Mouse (Mus musculus) heart, embryonic 12.5 days (tissue): Measurements from ENCODE around the gene Nek6. TPM values are rescaled to one million over a fixed set of nuclear protein-coding genes. Genes with fewer than 3 reads are reported as not detected.

ENCODE experiments used
- ATAC-seq: fragments of 200-750 bp; cut with Nextera tagmentation; 2 replicates; pipeline ENCODE4 v1.8.0; 2017; ENCODE audit warnings: moderate TSS enrichment, moderate library complexity; ENCODE audit not compliant: insufficient number of reproducible peaks, low FRiP score
- H3K27ac ChIP-seq: fragments of 300-500 bp; sonication (generic); 2 replicates; pipeline ENCODE4 v1.5.1; 2016; ENCODE audit warnings: mild to moderate bottlenecking, moderate library complexity; ENCODE audit not compliant: poor library complexity, severe bottlenecking
- H3K27me3 ChIP-seq: fragments of 300-500 bp; sonication (generic); replicated peaks from 2 replicates; pipeline ENCODE4 v1.6.1; 2016; ENCODE audit warnings: mild to moderate bottlenecking, moderate library complexity
- H3K36me3 ChIP-seq: fragments of 300-500 bp; sonication (generic); 2 replicates; pipeline ENCODE4 v1.6.1; 2016; ENCODE audit warnings: mild to moderate bottlenecking, moderate library complexity
- H3K4me1 ChIP-seq: fragments of 300-500 bp; sonication (generic); replicated peaks from 2 replicates; pipeline ENCODE4 v1.6.1; 2016; ENCODE audit warnings: mild to moderate bottlenecking
- H3K4me2 ChIP-seq: fragments of 300-500 bp; sonication (generic); 2 replicates; pipeline ENCODE4 v1.6.1; 2016; ENCODE audit warnings: mild to moderate bottlenecking, moderate library complexity
- H3K4me3 ChIP-seq: fragments of 300-500 bp; sonication (generic); 2 replicates; pipeline ENCODE4 v1.5.1; 2016; ENCODE audit warnings: mild to moderate bottlenecking
- H3K9ac ChIP-seq: fragments of 300-500 bp; sonication (generic); 2 replicates; pipeline ENCODE4 v1.6.1; 2016; ENCODE audit warnings: mild to moderate bottlenecking, moderate library complexity
- H3K9me3 ChIP-seq: fragments of 300-500 bp; sonication (generic); replicated peaks from 2 replicates; pipeline ENCODE4 v1.6.1; 2016; ENCODE audit warnings: mild to moderate bottlenecking, moderate library complexity
- WGBS: fragments of 180-500 bp; shearing (Covaris S2); methylation state at CpG from one replicate; pipeline ENCODE4 v1.1.7; 2016; 5-methylcytosine and 5-hydroxymethylcytosine counted together
- polyA plus RNA-seq: library from polyadenylated mRNA; unstranded; fragments of >200 nt; fragmentation: Nextera tagmentation; extraction: Ambion mirVana; gene quantifications from 2 replicates; pipeline ENCODE4 v1.2.1, GENCODE M21; 2016

Nek6 gene
- polyA plus RNA-seq, 1 experiment from 2014 or later: 79.2 TPM

GRCm38 (mm10) chr2:38509004-38509719 is 2.3 kb upstream of the Nek6 start:
- ATAC-seq: no peak
- no peaks in the 10 kb centered on the region for H3K36me3 ChIP-seq
- no peaks in the 10 kb centered on the region for H3K27me3 ChIP-seq
- H3K27ac ChIP-seq: no peak overlapping the region
- 82% methylated on average over 7 of the region's 7 CpGs for WGBS
- H3K4me2 ChIP-seq: no peak overlapping the region
- H3K4me3 ChIP-seq: no peak overlapping the region
- H3K9me3 ChIP-seq: no peaks in the 10 kb centered on the region
- peaks cover 20% of the 10 kb centered on the region for H3K4me1 ChIP-seq
- no peak overlapping the region for H3K9ac ChIP-seq

- H3K4me1 ChIP-seq: peaks cover 28% of the 10 kb centered on the region
- no peaks in the 10 kb centered on the region for H3K27me3 ChIP-seq
- no peaks in the 10 kb centered on the region for H3K9me3 ChIP-seq
- no peak overlapping the region for H3K27ac ChIP-seq
- H3K4me3 ChIP-seq: no peak overlapping the region
- no peaks in the 10 kb centered on the region for H3K36me3 ChIP-seq
- WGBS: 89% methylated on average over 1 of the region's 1 CpGs
- H3K9ac ChIP-seq: no peak overlapping the region
- no peak overlapping the region for H3K4me2 ChIP-seq
- ATAC-seq: no peak
Observed at GRCm38 (mm10) chr2:38510120-38510519, 1.3 kb upstream of the Nek6 start.

DNA sequence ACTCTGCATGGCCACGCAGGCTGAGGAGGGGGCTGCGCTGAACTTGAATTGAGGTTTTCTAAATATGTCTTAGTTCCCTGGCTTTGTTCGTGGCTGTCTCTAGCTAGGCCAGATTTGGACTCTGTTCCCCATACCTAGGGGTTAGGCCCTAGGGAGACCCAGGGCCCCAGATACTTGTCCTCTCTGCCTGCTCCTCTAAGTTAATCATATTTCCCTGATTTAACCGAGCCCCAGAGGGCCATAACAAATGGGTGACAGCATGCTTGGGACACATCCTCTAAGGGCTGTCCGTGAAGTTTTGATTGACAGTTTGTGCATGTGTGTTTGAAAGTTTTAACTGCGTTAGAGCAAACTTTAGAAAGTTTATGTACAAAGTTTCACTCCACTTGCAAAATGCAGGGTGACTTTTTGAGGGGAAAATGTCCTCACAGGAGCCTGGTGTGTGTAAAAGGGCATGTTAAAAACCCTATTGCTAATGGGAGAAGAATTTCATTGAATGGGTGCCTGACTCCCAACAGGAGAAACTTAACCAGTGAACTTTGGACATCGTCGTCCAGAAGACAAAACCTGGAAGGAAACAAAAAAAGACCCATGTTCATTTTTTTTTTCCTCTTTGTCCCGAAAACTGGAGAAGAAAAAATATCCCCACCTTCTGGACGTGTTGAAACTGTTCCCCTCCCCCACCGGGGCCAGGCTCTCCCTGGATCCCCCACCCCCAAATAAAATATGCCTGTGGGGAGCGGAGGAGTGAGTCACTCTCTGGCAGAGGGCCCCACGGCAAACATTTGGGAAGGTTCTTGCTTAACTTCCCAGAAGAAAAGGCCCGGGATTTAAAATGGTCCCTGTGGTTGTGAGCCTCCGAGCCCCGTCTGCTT is 1.1 kb downstream of the Nek6 start:
- peak overlapping the region; percentile 93 for H3K9ac ChIP-seq
- ATAC-seq: no peak; the same call in 1 of the 2 replicates
- no peaks in the 10 kb centered on the region for H3K9me3 ChIP-seq

DNA sequence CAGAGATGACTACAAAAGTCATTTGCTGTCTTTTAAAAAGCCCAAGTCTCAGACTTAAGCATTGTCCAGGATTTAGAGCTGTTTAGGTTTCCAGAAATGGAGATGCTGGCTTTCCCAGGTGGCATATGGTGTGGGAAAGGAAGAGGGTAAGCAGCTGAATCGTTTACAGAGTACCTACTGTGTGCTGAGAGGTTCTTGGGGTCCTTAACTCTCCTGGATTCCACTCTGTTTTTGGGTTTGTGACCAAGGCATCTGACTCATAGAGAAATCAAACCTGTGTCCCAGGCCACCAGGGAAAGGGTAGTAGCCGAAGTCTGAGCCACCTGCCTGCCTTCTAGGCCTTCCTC is 1.7 kb downstream of the Nek6 start:
- no peak for ATAC-seq

More for the DNA sequence above, 1.1 kb downstream of the Nek6 start:
- Histone ChIP-seq H3K27ac (peak overlapping the region; percentile 89), H3K4me3 (peak overlapping the region; percentile 83), H3K27me3 (no peaks in the 10 kb centered on the region), H3K4me2 (peak overlapping the region; percentile 82), H3K36me3 (peaks cover 7% of the 10 kb centered on the region; the same call in 1 of the 2 replicates), H3K4me1 (peaks cover 49% of the 10 kb centered on the region)
- 29% methylated on average over 16 of the region's 16 CpGs for WGBS

GRCm38 (mm10) chr2:38514411-38514810 is 3.0 kb downstream of the Nek6 start:
- peaks cover 11% of the 10 kb centered on the region; the same call in 1 of the 2 replicates for H3K36me3 ChIP-seq
- H3K27ac ChIP-seq: peak overlapping the region; percentile 28
- ATAC-seq: no peak
- WGBS: 47% methylated on average over 7 of the region's 7 CpGs
- peaks cover 59% of the 10 kb centered on the region for H3K4me1 ChIP-seq
- no peaks in the 10 kb centered on the region; the same call in 1 of the 2 replicates for H3K9me3 ChIP-seq
- H3K9ac ChIP-seq: no peak overlapping the region
- no peak overlapping the region for H3K4me2 ChIP-seq
- no peak overlapping the region for H3K4me3 ChIP-seq
- no peaks in the 10 kb centered on the region for H3K27me3 ChIP-seq

More for the DNA sequence above, 1.7 kb downstream of the Nek6 start:
- H3K36me3 ChIP-seq: peaks cover 11% of the 10 kb centered on the region; the same call in 1 of the 2 replicates
- peak overlapping the region; percentile 41; the same call in 1 of the 2 replicates for H3K9ac ChIP-seq
- WGBS: 59% methylated on average over 2 of the region's 2 CpGs
- H3K27me3 ChIP-seq: no peaks in the 10 kb centered on the region
- H3K4me1 ChIP-seq: peaks cover 49% of the 10 kb centered on the region
- peak overlapping the region; percentile 89 for H3K27ac ChIP-seq
- peak overlapping the region; percentile 83 for H3K4me3 ChIP-seq
- no peaks in the 10 kb centered on the region; the same call in 1 of the 2 replicates for H3K9me3 ChIP-seq
- H3K4me2 ChIP-seq: peak overlapping the region; percentile 82

GRCm38 (mm10) chr2:38515446-38515845 is 4.0 kb downstream of the Nek6 start:
- no peak for ATAC-seq
- peak overlapping the region; percentile 58 for H3K27ac ChIP-seq
- H3K4me2 ChIP-seq: 0 out of 2 replicates have a peak overlapping the region, but pooled peaks have one; percentile 11
- H3K9me3 ChIP-seq: no peaks in the 10 kb centered on the region; the same call in 1 of the 2 replicates
- no peak overlapping the region for H3K4me3 ChIP-seq
- WGBS: 38% methylated on average over 6 of the region's 6 CpGs
- H3K27me3 ChIP-seq: no peaks in the 10 kb centered on the region
- H3K4me1 ChIP-seq: peaks cover 69% of the 10 kb centered on the region
- H3K9ac ChIP-seq: no peak overlapping the region
- peaks cover 11% of the 10 kb centered on the region; the same call in 1 of the 2 replicates for H3K36me3 ChIP-seq

DNA sequence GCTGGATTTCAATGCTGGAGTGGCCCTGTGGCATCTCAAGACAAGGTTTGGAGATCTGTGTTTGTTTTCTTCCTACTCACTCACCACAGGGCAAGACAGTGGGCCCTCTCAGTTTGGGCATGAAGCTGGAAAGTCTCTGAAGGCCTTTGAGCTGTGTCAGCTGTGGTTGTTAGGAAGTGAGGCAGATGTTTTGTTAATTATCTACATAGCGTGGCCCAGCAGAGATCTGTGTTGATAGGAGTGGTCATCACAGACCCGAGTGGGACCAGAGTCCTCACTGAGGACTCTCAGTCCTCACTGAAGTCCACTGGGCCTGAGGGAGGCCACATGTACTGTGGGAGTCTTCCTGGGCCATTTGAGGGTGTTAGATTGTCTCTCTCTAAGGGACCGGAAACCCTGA is 5.0 kb downstream of the Nek6 start:
- no peaks in the 10 kb centered on the region; the same call in 1 of the 2 replicates for H3K9me3 ChIP-seq
- H3K27me3 ChIP-seq: no peaks in the 10 kb centered on the region
- no peak overlapping the region for H3K9ac ChIP-seq
- no peak overlapping the region for H3K4me3 ChIP-seq
- no peak for ATAC-seq
- H3K4me1 ChIP-seq: peaks cover 74% of the 10 kb centered on the region
- peaks cover 11% of the 10 kb centered on the region; the same call in 1 of the 2 replicates for H3K36me3 ChIP-seq
- no peak overlapping the region for H3K27ac ChIP-seq
- no peak overlapping the region for H3K4me2 ChIP-seq
- 59% methylated on average over 3 of the region's 3 CpGs for WGBS

DNA sequence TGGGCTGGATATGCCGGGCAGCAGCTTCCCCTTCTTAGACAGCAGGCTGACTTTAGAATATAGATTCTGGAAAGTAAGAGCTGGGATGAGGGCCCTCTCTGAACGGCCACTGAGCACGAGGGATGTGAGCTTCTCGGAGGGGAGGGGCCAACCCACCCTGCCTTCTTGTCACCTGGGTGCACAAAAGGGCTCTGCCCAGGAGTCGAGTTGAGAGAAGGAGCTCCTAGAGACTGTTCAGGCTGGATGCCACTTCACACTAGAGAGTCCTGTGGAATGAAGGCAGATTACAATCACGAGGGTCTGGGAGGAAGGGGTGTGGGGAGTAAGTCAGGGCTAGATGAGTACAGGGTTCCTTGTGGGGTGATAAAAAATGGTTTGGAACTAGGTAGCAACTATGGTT is 5.6 kb downstream of the Nek6 start:
- Histone ChIP-seq H3K27ac (no peak overlapping the region), H3K4me3 (no peak overlapping the region), H3K27me3 (no peaks in the 10 kb centered on the region), H3K4me2 (no peak overlapping the region), H3K9ac (no peak overlapping the region), H3K4me1 (peaks cover 78% of the 10 kb centered on the region), H3K36me3 (peaks cover 11% of the 10 kb centered on the region; the same call in 1 of the 2 replicates), H3K9me3 (no peaks in the 10 kb centered on the region; the same call in 1 of the 2 replicates)
- no peak for ATAC-seq
- WGBS: 52% methylated on average over 6 of the region's 6 CpGs

GRCm38 (mm10) chr2:38518719-38519118 is 7.3 kb downstream of the Nek6 start:
- Histone ChIP-seq H3K4me2 (no peak overlapping the region), H3K27ac (no peak overlapping the region), H3K27me3 (no peaks in the 10 kb centered on the region), H3K4me1 (peaks cover 78% of the 10 kb centered on the region), H3K9me3 (no peaks in the 10 kb centered on the region; the same call in 1 of the 2 replicates), H3K9ac (no peak overlapping the region), H3K4me3 (no peak overlapping the region), H3K36me3 (peaks cover 11% of the 10 kb centered on the region; the same call in 1 of the 2 replicates)
- 89% methylated on average over 5 of the region's 5 CpGs for WGBS
- ATAC-seq: no peak

DNA sequence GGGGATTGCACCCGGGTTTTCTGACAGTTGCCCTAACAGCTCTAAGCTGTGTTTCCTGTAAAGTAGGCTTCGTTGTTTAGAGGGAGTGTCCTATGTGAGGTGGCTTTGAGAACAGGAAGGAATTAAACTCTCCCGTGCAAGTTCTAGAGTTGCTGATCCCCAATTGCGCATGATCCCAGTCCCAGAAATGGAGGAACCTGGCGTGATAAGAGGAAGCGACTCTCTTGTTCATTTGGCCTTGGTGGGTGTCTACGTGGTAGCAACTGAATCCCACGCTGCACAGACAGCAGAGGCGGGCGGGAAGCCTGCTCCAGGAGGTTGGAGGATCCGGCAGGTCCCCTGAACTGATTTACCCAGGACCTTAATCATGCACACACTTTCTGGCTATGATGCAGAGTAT is 8.5 kb downstream of the Nek6 start:
- Histone ChIP-seq H3K4me3 (no peak overlapping the region), H3K9me3 (no peaks in the 10 kb centered on the region; the same call in 1 of the 2 replicates), H3K9ac (no peak overlapping the region), H3K36me3 (peaks cover 11% of the 10 kb centered on the region; the same call in 1 of the 2 replicates), H3K4me2 (no peak overlapping the region), H3K4me1 (peaks cover 67% of the 10 kb centered on the region), H3K27ac (no peak overlapping the region), H3K27me3 (no peaks in the 10 kb centered on the region)
- WGBS: 82% methylated on average over 11 of the region's 11 CpGs
- no peak for ATAC-seq

- H3K4me1 ChIP-seq: peaks cover 52% of the 10 kb centered on the region
- no peak overlapping the region for H3K4me2 ChIP-seq
- H3K9me3 ChIP-seq: no peaks in the 10 kb centered on the region; the same call in 1 of the 2 replicates
- no peak for ATAC-seq
- H3K4me3 ChIP-seq: no peak overlapping the region
- H3K27ac ChIP-seq: no peak overlapping the region
- H3K9ac ChIP-seq: no peak overlapping the region
- 88% methylated on average over 12 of the region's 12 CpGs for WGBS
- no peaks in the 10 kb centered on the region for H3K27me3 ChIP-seq
- H3K36me3 ChIP-seq: 0 out of 2 replicates have a peak, but pooled peaks cover 6% of the 10 kb centered on the region
Observed at GRCm38 (mm10) chr2:38521618-38522017, 10.2 kb downstream of the Nek6 start.
